Mouse (Mus musculus) cerebellum, adult 18-20 months (tissue): Measurements from ENCODE around the gene Edf1.
A peak's percentile ranks its signal among the peaks of the same experiment; 100 is the strongest.

Experiments
- DNase-seq, 2 experiments: peaks; one replicate each; pipeline ENCODE4 v3.0.0; 2021

Gene Edf1

GRCm38 (mm10) chr2:25565741-25566140 is 8.1 kb downstream of the Edf1 start:
- peak in 1 of 2 experiments; percentile 17 for DNase-seq

GRCm38 (mm10) chr2:25566558-25566957 is 8.9 kb downstream of the Edf1 start:
- peak in 1 of 2 experiments; percentile 18 for DNase-seq

GRCm38 (mm10) chr2:25568473-25569019 is 10.9 kb downstream of the Edf1 start:
- no peak for DNase-seq

- no peak for DNase-seq
Observed at GRCm38 (mm10) chr2:25569323-25569722, 11.7 kb downstream of the Edf1 start.

GRCm38 (mm10) chr2:25571221-25571620 is 13.6 kb downstream of the Edf1 start:
- DNase-seq = no peak

- no peak for DNase-seq
Observed at GRCm38 (mm10) chr2:25573068-25573467, 15.4 kb downstream of the Edf1 start.

GRCm38 (mm10) chr2:25574136-25574535 is 16.5 kb downstream of the Edf1 start:
- DNase-seq = peak in 1 of 2 experiments; percentile 50

GRCm38 (mm10) chr2:25574579-25575431 is 17.2 kb downstream of the Edf1 start, which contains the start of the genes Mamdc4 and Phpt1:
Mamdc4 (minus strand) TSS chr2:25574845.
Phpt1 (minus strand) TSS chr2:25575224.
- peak; percentile 93 to 97 for DNase-seq

- peak; percentile 64 to 72 for DNase-seq
Observed at GRCm38 (mm10) chr2:25575432-25576027, 17.9 kb downstream of the Edf1 start.

- peak; percentile 25 to 45 for DNase-seq
Observed at GRCm38 (mm10) chr2:25576028-25576850, 18.6 kb downstream of the Edf1 start.

- peak; percentile 33 to 64 for DNase-seq
Observed at GRCm38 (mm10) chr2:25576965-25577891, 19.6 kb downstream of the Edf1 start.

GRCm38 (mm10) chr2:25577951-25578795 is 20.5 kb downstream of the Edf1 start:
- peak; percentile 24 to 64 for DNase-seq

- DNase-seq = peak in 1 of 2 experiments; percentile 49
Observed at GRCm38 (mm10) chr2:25578796-25579736, 21.4 kb downstream of the Edf1 start.

GRCm38 (mm10) chr2:25579737-25580460 is 22.3 kb downstream of the Edf1 start:
- DNase-seq = peak; percentile 86 to 87

GRCm38 (mm10) chr2:25580621-25581101 is 23.0 kb downstream of the Edf1 start:
- DNase-seq = peak; percentile 53 to 57

GRCm38 (mm10) chr2:25581294-25581864 is 23.7 kb downstream of the Edf1 start, which contains the start of gene Ajm1:
Ajm1 (minus strand) TSS chr2:25581757.
- peak; percentile 79 to 87 for DNase-seq

- DNase-seq = peak; percentile 88 to 91
Observed at GRCm38 (mm10) chr2:25581901-25582301, 24.3 kb downstream of the Edf1 start.
